Mouse (Mus musculus) kidney, adult 2 months (tissue): ENCODE data around the gene Cadm3. TPM values are rescaled to one million over a fixed set of nuclear protein-coding genes. Genes with fewer than 3 reads are reported as not detected.

Experiments used
- DNase-seq: peaks from one replicate; pipeline ENCODE4 v3.0.0; 2021
- H3K27ac ChIP-seq: fragments of 200-500 bp; 2 replicates; pipeline ENCODE4 v1.5.1; 2012; ENCODE audit warnings: low read depth, low read length, control low read depth, inconsistent platforms; ENCODE audit not compliant: insufficient read depth
- H3K27me3 ChIP-seq: fragments of 200-500 bp; replicated peaks from 2 replicates; pipeline ENCODE4 v1.6.1; 2012; ENCODE audit warnings: mild to moderate bottlenecking, moderate library complexity, low read length, inconsistent platforms; ENCODE audit not compliant: control insufficient read depth, insufficient read depth
- H3K36me3 ChIP-seq: fragments of 200-500 bp; 2 replicates; pipeline ENCODE4 v1.6.1; 2012; ENCODE audit warnings: mild to moderate bottlenecking, moderate library complexity, low read length, inconsistent platforms; ENCODE audit not compliant: control insufficient read depth, insufficient read depth
- H3K4me1 ChIP-seq: fragments of 200-500 bp; 2 replicates; pipeline ENCODE4 v1.6.1; 2011; ENCODE audit warnings: low read length; ENCODE audit not compliant: control insufficient read depth, insufficient read depth
- H3K4me3 ChIP-seq: fragments of 200-500 bp; 2 replicates; pipeline ENCODE4 v1.5.1; 2011; ENCODE audit warnings: mild to moderate bottlenecking, low read depth, low read length, control low read depth; ENCODE audit not compliant: insufficient read depth
- CTCF ChIP-seq: fragments of 200-500 bp; conservative IDR thresholded peaks from 2 replicates; pipeline ENCODE4 v1.5.1; 2011; ENCODE audit warnings: low read depth, mild to moderate bottlenecking, control low read depth, low read length, moderate library complexity, mixed read lengths; ENCODE audit not compliant: insufficient read depth, insufficient read length
- POLR2A ChIP-seq: fragments of 200-500 bp; IDR thresholded peaks from one replicate; pipeline ENCODE4 v1.6.1; 2011; ENCODE audit warnings: low read depth, low read length, control low read depth
- WGBS: fragments of 180-500 bp; shearing (Covaris S2); methylation state at CpG from one replicate; pipeline ENCODE4 v1.1.7; 2018; 5-methylcytosine and 5-hydroxymethylcytosine counted together
- polyA plus RNA-seq: library from polyadenylated mRNA; depleted of rRNA; stranded (reverse); fragments of >200 nt; gene quantifications from 2 replicates; pipeline ENCODE4 v1.2.3, GENCODE M21; 2012

Cadm3 gene
- polyA plus RNA-seq, 1 experiment, result 2.4 TPM

- Histone ChIP-seq H3K27me3 (no peaks in the 10 kb centered on the region), H3K4me3 (no peak overlapping the region), H3K4me1 (no peaks in the 10 kb centered on the region), H3K27ac (no peak overlapping the region), H3K36me3 (no peaks in the 10 kb centered on the region)
- no peak for TF ChIP-seq CTCF
- TF ChIP-seq POLR2A, result no peak
- no peak for DNase-seq
- 69% methylated on average over 2 of the region's 2 CpGs for WGBS
Observed at GRCm38 (mm10) chr1:173369611-173370010, 2.1 kb upstream of the Cadm3 start.

GRCm38 (mm10) chr1:173366701-173367355 lies 667 bp downstream of the Cadm3 start:
- Histone ChIP-seq H3K27me3 (no peaks in the 10 kb centered on the region), H3K4me1 (no peaks in the 10 kb centered on the region), H3K27ac (no peak overlapping the region), H3K36me3 (no peaks in the 10 kb centered on the region), H3K4me3 (no peak overlapping the region)
- DNase-seq, result no peak
- no peak for TF ChIP-seq POLR2A
- no peak for TF ChIP-seq CTCF
- WGBS, result 2% methylated on average over 31 of the region's 31 CpGs

- DNase-seq, result no peak
- 0% methylated on average over 13 of the region's 13 CpGs for whole genome bisulfite sequencing
- Histone ChIP-seq H3K4me3 (no peak overlapping the region), H3K27me3 (no peaks in the 10 kb centered on the region), H3K27ac (no peak overlapping the region), H3K36me3 (no peaks in the 10 kb centered on the region), H3K4me1 (no peaks in the 10 kb centered on the region)
- TF ChIP-seq POLR2A (no peak), CTCF (no peak)
Observed at GRCm38 (mm10) chr1:173365970-173366409, 1.5 kb downstream of the Cadm3 start.

GRCm38 (mm10) chr1:173364125-173364800 lies 3.2 kb downstream of the Cadm3 start:
- no peak overlapping the region for H3K27ac ChIP-seq
- TF ChIP-seq POLR2A (no peak), CTCF (no peak)
- whole genome bisulfite sequencing, result 83% methylated on average over 4 of the region's 4 CpGs
- no peak overlapping the region for H3K4me3 ChIP-seq
- no peak for DNase-seq
- H3K27me3 ChIP-seq, result no peaks in the 10 kb centered on the region
- H3K36me3 ChIP-seq, result no peaks in the 10 kb centered on the region
- H3K4me1 ChIP-seq, result no peaks in the 10 kb centered on the region

- Histone ChIP-seq H3K4me1 (no peaks in the 10 kb centered on the region), H3K27ac (no peak overlapping the region), H3K27me3 (no peaks in the 10 kb centered on the region), H3K4me3 (no peak overlapping the region), H3K36me3 (no peaks in the 10 kb centered on the region)
- DNase-seq, result no peak
- TF ChIP-seq CTCF (no peak), POLR2A (no peak)
- 84% methylated on average over 2 of the region's 2 CpGs for WGBS
Observed at GRCm38 (mm10) chr1:173363436-173363835, 4.1 kb downstream of the Cadm3 start.

GRCm38 (mm10) chr1:173361651-173362050 lies 5.8 kb downstream of the Cadm3 start:
- no peak overlapping the region for H3K4me3 ChIP-seq
- no peaks in the 10 kb centered on the region for H3K4me1 ChIP-seq
- no peaks in the 10 kb centered on the region for H3K36me3 ChIP-seq
- 26% methylated on average over 6 of the region's 6 CpGs for WGBS
- no peaks in the 10 kb centered on the region for H3K27me3 ChIP-seq
- H3K27ac ChIP-seq, result no peak overlapping the region
- no peak for TF ChIP-seq CTCF
- peak; percentile 64 for DNase-seq

- TF ChIP-seq POLR2A, result no peak
- no peak for TF ChIP-seq CTCF
- no peaks in the 10 kb centered on the region for H3K4me1 ChIP-seq
- no peak overlapping the region for H3K4me3 ChIP-seq
- no peaks in the 10 kb centered on the region for H3K27me3 ChIP-seq
- no peak overlapping the region for H3K27ac ChIP-seq
- no peak for DNase-seq
- no peaks in the 10 kb centered on the region for H3K36me3 ChIP-seq
- 73% methylated on average over 4 of the region's 4 CpGs for WGBS
Observed at GRCm38 (mm10) chr1:173359590-173360290, 7.8 kb downstream of the Cadm3 start.
